Mouse (Mus musculus): Measurements from ENCODE around the gene Gpatch8.

Gpatch8 gene

DNA sequence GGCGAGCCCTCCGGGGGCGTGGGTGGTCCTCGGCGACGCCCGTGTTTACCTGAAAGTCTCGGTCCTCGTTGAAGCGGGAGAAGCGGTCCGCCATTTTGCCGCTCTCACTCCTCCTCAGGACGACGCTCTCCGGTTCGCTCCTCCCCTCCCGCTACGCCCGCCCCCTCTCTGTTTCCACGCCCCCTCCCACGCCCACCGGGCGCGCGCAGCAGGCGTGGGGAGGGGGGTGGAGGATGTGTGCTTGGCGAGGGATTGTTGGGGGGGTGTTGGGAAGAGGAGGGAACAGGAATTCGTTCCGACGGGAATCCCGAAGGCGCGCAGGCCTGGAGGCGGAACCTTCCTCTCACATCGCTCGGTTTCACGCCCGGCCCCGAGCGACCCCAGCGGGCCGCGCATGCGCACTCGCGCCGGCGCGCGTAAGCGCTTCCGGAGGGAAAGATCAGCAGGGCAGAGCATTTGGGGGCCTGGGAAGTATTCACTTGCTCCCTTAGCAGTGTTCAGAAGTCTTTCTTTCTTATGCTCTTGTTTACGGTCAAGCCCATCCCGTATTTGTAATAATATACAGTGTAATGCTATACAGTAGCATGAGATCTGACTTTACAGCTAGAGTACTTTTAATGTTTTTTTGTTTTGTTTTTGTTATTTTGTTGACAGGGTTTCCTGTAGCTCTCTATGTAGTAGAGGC, at the start of gene Gpatch8:
Gene Gpatch8, minus strand, starts transcription at position 362 of the 685 bp plus-strand sequence.
- peak; percentile 99 for DNase-seq (ENCODE audit: low read depth, low spot score)

DNA sequence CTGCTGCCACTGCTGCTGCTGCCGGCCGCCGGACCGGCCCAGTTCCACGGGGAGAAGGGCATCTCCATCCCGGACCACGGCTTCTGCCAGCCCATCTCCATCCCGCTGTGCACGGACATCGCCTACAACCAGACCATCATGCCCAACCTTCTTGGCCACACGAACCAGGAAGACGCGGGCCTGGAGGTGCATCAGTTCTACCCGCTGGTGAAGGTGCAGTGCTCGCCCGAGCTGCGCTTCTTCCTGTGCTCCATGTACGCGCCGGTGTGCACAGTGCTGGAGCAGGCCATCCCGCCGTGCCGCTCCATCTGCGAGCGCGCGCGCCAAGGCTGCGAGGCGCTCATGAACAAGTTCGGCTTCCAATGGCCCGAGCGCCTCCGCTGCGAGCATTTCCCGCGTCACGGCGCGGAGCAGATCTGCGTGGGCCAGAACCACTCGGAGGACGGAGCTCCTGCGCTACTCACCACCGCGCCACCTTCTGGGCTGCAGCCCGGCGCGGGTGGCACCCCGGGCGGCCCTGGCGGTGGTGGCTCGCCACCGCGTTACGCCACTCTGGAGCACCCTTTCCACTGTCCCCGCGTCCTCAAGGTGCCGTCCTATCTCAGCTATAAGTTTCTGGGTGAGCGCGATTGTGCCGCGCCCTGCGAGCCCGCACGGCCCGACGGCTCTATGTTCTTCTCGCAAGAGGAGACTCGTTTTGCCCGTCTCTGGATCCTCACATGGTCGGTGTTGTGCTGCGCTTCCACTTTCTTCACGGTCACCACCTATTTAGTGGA, 48.8 kb upstream of the Gpatch8 start:
- no peak for DNase-seq (ENCODE audit: low read depth, low spot score)

DNA sequence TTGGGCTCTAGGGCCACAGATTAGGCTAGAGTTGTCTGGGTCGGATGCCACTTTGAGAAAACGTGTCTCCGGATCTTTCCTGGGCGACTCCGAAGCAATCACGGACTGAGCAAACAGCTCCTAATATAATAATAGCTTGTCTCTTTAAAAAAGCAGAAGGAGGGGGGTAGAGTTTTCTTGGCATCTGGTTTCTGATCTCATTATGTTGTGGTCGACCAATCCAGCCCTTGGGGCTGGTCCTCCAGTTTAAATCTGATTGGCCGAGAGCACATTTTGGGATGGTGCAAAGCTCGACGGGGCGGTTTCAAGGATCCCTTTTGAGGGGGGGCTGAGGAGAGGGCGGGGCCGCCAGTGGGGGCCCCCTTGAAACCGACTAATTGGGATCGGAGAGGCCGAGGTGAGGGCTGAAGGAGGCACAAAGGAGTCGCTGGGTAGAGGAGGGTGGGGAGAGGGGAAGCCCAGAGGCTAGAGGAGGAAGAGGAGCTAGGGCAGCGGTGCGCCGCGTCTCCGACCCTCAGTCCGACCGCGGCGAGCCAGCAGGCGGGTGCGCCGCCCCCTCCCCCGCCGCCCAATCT, 47.9 kb upstream of the Gpatch8 start, which contains the start of gene Fzd2:
Gene Fzd2, plus strand, starts transcription at position 387 of the 575 bp plus-strand sequence.
- DNase-seq (ENCODE audit: low read depth, low spot score): peak; percentile 94

DNA sequence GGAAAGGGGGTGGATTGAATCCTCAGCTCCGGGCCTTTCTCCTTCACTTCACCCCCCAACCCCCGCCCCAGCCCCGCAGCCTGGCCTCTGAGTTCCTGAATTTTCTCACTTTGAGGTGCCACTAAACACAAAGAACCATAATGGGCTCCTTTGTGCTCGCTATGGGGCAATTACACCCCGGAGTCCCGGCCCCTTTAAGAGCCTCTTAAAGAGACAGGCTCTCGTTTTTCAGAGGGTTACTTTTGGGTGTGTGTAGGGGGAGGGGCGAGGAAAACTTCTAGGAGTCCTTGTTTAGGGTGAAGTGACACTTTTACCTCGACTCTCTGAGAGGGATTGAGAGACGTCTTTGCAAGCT, 47.3 kb upstream of the Gpatch8 start:
- DNase-seq (ENCODE audit: low read depth, low spot score): peak; percentile 53

DNA sequence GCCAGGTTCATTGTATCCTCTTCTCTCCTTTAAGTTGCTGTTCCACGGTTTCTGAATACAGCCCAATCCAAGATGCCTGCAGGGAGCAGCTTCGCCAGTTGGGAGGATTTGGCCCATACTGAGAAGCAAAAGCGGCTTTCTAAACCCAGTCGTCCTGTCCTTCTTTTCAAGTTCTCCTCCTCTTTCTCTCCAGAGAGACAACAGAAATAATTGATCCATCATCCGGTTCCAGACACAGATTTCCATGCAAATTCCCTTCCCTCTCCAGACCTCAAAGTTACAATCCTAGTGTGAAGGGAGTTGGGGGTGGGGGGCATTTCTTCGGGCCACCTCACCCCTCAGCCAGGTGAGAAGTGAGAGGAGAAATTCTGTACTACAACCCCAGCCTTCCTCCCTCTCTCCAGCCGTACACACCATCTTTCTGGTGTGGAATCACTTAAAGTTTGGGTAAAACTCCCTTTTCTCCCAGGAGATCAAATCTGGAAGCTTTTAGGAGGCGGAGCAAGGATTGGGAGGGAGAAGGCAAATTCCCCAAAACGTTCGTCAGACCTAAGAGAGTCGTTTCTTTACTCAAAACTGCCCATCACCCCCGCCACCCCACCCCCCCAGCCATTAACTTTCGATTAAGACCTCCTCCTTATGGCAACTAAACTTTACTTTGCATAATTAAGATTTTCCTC, 46.8 kb upstream of the Gpatch8 start:
- DNase-seq (ENCODE audit: low read depth, low spot score): peak; percentile 60

DNA sequence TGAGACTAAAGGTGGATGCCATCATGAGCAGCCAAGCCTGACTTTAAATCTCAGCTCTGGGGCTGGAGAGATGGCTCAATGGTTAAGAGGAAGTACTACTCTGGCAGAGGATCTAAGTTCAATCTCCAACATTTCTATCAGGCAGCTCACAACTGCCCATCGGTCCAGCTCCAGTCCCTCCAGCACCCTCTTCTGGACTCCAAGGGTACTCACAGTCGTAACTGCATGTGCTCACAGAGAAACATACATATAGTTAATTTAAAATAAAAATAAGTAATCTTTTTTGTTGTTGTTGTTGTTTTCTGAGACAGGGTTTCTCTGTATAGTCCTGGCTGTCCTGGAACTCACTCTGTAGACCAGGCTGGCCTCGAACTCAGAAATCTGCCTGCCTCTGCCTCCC, 43.7 kb upstream of the Gpatch8 start:
- DNase-seq (ENCODE audit: low read depth, low spot score): no peak

DNA sequence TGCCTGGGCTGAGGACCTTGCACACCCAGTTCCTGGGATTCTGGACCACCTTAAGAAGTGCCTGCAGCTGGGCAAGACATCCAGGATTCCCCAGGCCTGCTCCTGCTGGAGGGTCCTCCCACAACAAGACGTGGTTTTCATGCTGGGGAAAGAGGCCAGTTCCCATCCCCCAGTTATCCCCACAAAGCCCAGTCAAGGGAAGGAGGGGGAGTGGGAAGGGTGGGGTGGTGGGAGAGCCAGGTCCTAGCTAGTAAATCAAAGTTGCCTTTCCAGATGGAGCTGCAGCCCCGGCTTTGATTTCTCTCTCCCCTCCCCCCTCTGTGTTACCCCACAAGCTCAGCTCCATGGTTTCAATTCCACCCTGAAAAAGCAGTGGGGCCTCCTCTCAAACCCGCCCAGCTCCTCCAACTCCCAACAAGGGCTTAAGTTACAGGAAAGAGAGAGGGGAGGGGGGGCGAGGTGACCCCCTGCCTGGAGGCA, 39.2 kb upstream of the Gpatch8 start:
- no peak for DNase-seq (ENCODE audit: low read depth, low spot score)

DNA sequence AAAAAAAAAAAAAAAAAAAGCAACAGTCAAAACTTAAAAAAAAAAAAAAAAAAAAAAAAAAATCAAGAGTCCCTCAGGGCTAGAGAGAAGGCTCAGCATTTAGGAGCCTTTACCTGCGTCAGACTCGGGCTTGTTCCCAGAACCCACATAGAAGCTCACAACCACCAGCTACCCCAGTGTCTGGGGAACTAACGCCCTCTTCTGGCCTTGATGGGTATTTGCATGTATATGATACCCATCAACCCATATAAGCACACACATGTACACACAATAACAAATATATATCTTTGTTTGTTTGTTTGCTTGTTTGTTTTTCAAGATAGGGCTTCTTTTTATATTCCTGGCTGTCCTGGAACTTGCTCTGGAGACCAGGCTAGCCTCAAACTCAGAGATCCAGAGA, 31.4 kb upstream of the Gpatch8 start:
- DNase-seq (ENCODE audit: low read depth, low spot score): no peak

DNA sequence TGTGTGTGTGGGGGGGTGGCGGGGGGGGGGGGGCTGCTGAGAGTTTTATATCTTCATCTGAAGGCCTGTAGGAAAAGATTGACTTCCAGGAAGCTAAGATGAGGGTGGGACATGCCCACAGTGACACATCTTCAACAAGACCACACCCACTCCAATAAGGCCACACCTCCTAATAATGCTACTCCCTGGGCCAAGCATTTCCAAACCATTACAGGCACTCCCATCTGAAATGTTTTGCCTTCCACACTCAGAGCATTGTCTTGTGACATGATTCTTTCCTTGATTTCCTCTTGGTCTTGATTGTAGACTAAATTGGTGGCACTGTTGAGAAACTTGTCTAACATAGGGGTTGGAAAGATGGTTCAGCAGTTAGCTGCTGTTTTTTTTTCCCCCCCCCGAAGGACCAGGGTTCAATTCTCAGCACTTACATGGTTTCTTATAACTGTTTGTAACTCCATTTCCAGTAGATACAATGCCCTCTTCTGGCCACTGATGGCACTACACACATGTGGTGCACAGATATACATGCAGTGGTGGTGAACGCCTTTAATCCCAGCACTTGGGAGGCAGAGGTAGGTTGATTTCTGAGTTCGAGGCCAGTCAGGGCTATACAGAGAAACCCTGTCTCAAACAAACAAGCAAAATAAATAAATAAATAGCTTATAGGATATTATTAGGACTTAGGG, 30.4 kb upstream of the Gpatch8 start:
- no peak for DNase-seq (ENCODE audit: low read depth, low spot score)

DNA sequence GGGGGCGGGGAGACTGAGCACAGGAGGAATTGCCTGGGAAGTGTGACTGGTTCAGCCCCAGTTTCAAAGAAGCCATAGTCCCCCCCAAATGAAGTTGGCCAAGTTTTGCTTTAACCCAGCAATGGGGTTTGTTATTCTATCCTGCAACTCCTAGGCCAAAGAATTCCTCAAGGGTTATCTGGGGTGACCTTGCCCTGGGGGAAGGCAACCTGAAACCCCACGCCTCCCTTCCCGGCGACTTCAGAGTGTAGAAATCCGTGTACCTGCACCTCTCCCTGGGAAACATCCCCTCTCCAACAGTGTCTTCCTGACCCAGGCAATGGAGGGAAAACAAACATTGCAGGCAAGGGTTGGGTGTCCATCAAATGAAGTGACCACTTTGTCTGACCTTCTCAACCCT, 26.5 kb upstream of the Gpatch8 start:
- no peak for DNase-seq (ENCODE audit: low read depth, low spot score)

DNA sequence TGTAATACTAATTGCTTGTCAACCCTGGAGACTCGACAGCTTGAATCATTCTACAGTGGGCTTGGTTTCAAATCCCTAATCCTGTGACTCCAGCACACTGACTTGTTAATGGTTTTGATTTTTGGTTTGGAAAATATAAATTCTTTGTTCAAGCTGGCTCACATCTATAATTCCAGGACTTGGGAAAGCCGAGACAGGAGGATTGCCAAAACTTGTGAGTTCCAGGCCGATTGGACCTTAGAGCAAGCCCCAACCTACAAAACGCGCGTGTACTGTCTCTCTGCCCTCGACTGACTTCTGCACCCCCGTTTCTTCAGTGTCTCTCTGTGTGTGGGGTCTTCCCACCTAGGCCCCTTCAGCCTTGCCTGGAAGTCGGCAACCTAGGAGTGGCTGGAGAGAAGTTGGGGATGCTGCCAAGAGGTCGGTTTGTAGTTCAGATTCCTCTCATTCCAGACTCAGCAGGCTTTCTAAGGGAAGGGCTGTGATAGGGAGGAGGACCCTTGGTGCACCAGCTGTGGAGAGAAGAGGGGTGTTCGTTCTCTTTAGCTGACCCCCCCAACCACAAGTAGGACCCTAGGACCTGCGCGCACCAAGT, 25.9 kb upstream of the Gpatch8 start:
- no peak for DNase-seq (ENCODE audit: low read depth, low spot score)

DNA sequence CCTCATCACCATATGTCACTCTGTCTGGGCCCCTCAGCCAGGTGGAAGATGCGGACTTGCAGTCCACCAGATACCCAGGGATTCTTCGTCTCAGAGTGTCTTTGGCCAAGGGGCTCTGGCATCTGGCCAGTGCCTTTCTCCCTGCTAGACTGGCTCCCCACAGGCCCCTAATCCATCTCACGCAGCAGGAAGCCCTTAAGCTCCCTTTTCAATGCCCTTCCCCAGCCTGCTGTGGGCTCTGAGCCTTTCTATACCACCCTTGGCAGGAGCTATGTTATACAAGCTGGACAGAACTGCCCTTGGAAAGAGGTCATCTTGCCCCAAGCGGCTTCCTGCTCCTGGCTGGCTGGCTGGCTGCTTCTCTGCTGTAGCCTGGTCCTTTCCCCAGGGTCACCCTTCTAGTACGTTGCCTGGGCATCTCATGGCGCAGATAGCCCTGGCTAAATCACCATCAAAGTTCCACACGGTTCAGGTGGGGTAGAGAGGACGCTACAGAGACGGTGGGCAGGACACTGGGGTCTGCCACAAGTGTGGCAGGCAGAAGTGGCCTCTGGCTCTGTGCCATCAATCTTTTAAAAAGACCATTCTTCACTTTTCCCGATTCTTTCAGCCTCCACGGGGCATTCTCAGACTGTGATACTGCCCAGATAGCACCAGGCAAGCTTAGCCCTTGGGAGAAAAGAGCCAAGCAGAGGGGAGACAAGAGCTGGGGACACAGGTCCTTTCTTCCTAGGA, 25.3 kb upstream of the Gpatch8 start:
- no peak for DNase-seq (ENCODE audit: low read depth, low spot score)

DNA sequence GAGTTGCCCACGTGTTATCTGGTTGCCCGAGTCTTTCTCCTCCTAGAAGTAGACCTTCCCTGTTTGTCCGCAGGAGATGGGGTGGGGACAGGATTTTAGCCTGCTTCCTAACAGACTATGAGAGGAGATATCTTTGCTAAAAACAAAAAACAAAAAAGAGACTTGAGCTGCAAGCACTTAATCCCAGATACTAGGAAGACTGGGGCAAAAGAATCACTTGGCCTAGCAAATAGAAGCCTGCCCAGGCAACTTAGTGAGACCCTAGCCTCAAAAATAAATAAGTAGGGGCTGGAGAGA, 23.8 kb upstream of the Gpatch8 start:
- DNase-seq (ENCODE audit: low read depth, low spot score): no peak

DNA sequence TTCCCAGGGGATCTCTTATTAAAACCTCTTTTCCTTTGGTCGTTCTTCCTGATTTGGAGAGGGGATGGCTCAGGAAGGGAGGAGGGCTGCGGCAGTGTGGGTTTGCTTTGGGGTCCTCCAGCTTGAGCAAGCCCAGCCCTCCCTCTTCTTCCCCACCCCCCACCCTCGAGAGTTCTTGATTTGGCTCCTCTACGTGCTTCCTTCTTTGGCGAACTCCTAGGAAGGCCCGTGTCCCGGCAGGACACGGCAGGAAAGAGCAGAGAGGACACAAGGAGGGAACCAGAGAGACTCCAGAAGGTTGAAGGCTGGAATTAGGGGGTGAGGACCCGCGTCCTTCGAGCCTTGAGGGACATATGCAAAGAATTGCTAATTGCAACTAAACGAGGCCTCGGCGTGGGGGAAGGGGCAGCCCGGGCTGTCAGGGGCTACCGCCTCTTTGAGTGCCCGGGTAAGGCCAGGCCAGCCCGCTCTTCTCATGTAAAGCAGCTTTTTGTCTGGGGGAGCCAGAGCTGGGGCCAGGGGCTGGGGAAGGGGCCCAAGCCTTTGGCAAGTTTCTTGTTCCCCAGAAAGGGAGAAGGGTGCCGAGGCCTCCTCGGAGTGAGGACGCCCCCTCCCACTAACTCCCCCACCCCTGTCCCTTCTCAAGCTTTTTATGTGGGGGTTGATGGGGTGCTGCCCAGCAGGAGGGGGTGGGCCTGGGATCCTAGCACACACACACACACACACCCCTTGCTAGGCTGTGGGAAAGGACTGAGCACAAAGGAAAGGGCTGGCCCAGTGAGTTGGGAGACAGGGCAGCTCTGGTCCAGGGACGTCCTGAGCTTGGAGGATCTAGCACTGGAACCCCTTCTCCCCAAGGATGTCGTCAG, 23.2 kb upstream of the Gpatch8 start, which contains the start of gene Gm11627:
Gene Gm11627, minus strand, starts transcription at position 297 of the 869 bp plus-strand sequence.
- DNase-seq (ENCODE audit: low read depth, low spot score): no peak

DNA sequence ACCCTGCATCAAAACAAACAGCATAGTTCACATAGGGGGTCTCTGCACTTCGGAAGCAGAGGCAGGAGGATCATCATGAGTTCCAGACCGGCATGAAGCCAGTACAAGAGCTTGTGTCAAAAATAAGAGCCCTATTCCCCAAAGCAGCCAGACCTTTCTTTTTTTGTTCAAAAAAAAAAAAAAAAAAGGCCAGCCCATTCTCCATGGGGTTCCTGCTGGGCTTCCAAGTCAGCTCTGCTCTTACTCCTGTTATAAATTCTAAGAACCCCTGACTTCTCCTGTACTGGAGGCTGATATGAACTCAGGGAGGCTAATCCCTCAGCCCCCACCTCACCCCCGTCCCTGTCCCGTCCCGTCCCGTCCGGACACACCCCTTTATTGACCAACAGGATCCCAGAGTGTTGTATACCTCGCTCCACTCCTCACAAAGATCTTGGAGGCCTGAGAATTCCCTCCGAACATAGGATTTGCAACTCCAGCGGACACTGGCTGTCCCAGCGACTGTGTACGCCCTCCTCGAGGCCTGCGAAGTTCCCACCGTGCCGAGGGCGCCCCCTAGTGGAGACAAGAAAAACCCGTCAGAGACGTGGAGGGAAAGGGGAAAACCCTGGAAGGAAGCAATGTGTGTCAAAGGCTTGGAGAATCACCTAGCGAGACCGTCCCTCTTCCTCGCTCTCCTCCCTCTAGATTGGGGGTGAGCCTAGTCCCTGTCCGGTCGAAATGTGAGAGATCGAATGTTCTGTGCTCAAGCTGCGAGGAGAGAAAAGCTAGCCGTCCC, 22.3 kb upstream of the Gpatch8 start:
- peak; percentile 79 for DNase-seq (ENCODE audit: low read depth, low spot score)

DNA sequence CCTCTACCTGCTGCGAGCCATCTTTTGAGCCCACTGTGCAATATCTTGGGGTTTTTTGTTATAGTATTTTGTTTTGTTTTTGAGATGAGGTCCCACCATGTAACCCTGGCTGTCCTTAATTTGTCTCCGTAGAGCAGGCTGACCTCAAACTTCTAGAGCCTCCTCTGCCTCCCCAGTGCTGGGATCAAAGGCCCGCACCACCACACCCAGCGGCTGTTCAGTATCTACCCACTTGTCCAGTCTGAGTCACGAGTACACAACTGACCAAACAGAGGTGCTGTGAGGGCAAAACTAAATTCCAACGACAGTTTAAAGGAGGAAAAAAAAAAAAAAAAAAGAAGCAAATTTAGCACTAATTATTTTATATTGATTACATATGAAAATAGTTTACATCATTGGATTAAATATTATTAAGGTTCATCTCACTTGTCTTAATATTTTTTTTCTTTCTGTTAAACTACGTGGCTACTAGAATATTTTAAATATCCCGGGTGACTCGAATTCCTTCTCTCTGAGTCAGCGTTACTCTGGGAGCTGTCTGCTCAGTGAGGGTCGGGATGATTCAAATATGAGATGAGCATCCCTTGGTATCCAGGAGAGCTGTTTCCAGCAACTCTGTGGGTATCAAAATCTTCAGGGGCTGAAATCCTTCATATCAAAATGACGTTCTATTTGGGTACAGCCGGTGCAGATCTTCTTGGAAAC, 20.0 kb upstream of the Gpatch8 start:
- DNase-seq (ENCODE audit: low read depth, low spot score): no peak

DNA sequence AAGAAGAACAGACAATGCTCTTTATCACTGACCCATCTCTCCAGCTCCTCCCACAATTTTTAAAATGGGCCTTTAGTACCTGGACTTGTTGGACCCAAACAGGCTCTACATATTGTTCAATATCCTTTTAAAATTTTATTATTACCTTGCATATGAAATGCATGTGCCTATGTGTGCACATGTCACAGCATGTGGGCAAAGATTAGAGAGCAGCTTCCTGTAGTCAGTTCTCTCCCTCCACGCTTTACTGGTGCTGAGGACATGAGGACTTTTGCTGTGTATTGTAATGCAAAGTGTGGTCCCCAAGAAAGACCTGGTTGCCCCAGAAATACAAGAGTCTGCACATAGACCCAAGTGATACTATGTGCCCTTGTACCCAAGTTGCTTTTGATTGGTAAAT, 18.8 kb upstream of the Gpatch8 start:
- DNase-seq (ENCODE audit: low read depth, low spot score): no peak
